Mouse (Mus musculus) midbrain, embryonic 15.5 days (tissue): ENCODE data around the gene Mapk8ip2. TPM values are rescaled to one million over a fixed set of nuclear protein-coding genes. Genes with fewer than 3 reads are reported as not detected.

ENCODE experiments used
- ATAC-seq: fragments of 200-750 bp; cut with Nextera tagmentation; replicated peaks from 2 replicates; pipeline ENCODE4 v1.8.0; 2017; ENCODE audit warnings: moderate TSS enrichment
- H3K27ac ChIP-seq: fragments of 300-500 bp; sonication (generic); 2 replicates; pipeline ENCODE4 v1.5.1; 2015; ENCODE audit warnings: mild to moderate bottlenecking, inconsistent platforms
- H3K27me3 ChIP-seq: fragments of 300-500 bp; sonication (generic); replicated peaks from 2 replicates; pipeline ENCODE4 v1.6.1; 2015; ENCODE audit warnings: inconsistent platforms
- H3K36me3 ChIP-seq: fragments of 300-500 bp; sonication (generic); replicated peaks from 2 replicates; pipeline ENCODE4 v1.6.1; 2015; ENCODE audit warnings: inconsistent platforms
- H3K4me1 ChIP-seq: fragments of 300-500 bp; sonication (generic); 2 replicates; pipeline ENCODE4 v1.6.1; 2015; ENCODE audit warnings: inconsistent platforms
- H3K4me2 ChIP-seq: fragments of 300-500 bp; sonication (generic); 2 replicates; pipeline ENCODE4 v1.6.1; 2015; ENCODE audit warnings: inconsistent platforms, mild to moderate bottlenecking, moderate library complexity
- H3K4me3 ChIP-seq: fragments of 300-500 bp; sonication (generic); 2 replicates; pipeline ENCODE4 v1.5.1; 2015; ENCODE audit warnings: mild to moderate bottlenecking, inconsistent platforms
- H3K9ac ChIP-seq: fragments of 300-500 bp; sonication (generic); 2 replicates; pipeline ENCODE4 v1.6.1; 2015; ENCODE audit warnings: mild to moderate bottlenecking, inconsistent platforms
- H3K9me3 ChIP-seq: fragments of 300-500 bp; sonication (generic); 2 replicates; pipeline ENCODE4 v1.6.1; 2016; ENCODE audit warnings: inconsistent platforms
- WGBS: fragments of 180-500 bp; shearing (Covaris S2); methylation state at CpG from one replicate; pipeline ENCODE4 v1.1.7; 2015; ENCODE audit warnings: mixed read lengths; 5-methylcytosine and 5-hydroxymethylcytosine counted together
- polyA plus RNA-seq: library from polyadenylated mRNA; unstranded; fragments of >200 nt; fragmentation: Nextera tagmentation; extraction: Ambion mirVana; gene quantifications from 2 replicates; pipeline ENCODE4 v1.2.1, GENCODE M21; 2015

Mapk8ip2 gene
- polyA plus RNA-seq, 1 experiment from 2014 or later: 88.5 TPM

DNA sequence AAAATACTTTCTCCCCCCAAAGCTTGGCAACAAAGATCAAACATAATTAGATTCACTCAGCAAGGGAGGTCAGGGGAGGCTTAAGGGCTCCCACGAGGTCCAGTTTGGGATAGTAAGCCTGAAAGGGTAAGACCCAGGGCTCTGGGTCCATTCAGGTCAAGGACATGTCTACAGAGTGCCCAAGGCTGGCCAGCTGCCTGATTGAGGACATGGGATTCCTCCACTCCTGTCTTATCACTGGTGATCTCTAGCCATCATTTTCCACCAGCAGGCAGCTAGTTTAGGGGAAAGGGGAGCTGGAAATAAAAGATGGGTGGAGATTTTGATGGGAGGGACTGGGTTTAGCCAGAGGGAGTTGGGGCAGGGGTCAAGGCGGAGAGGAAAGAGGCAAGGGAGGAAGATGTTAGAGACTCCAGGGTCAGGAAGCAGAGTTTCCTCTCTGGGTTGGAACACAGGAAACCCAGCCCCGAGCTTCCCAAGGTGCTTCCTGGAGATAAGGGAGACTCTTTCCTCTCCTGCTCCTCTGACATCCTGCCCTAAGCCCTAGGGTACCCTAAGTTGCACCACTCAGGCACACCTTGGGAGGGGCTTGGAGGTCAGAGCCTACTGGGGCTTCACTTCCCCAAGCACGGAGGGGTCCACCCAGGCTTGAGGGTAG is 43.8 kb downstream of the Mapk8ip2 start:
- peaks cover 10% of the 10 kb centered on the region for H3K27me3 ChIP-seq
- H3K9ac ChIP-seq: no peak overlapping the region
- peak overlapping the region; percentile 87; the same call in 1 of the 2 replicates for H3K4me2 ChIP-seq
- no peak overlapping the region for H3K27ac ChIP-seq
- H3K36me3 ChIP-seq: no peaks in the 10 kb centered on the region
- H3K9me3 ChIP-seq: no peaks in the 10 kb centered on the region
- H3K4me1 ChIP-seq: peaks cover 24% of the 10 kb centered on the region
- ATAC-seq: no peak
- H3K4me3 ChIP-seq: 0 out of 2 replicates have a peak overlapping the region, but pooled peaks have one; percentile 82
- 30% methylated on average over 4 of the region's 4 CpGs for WGBS

DNA sequence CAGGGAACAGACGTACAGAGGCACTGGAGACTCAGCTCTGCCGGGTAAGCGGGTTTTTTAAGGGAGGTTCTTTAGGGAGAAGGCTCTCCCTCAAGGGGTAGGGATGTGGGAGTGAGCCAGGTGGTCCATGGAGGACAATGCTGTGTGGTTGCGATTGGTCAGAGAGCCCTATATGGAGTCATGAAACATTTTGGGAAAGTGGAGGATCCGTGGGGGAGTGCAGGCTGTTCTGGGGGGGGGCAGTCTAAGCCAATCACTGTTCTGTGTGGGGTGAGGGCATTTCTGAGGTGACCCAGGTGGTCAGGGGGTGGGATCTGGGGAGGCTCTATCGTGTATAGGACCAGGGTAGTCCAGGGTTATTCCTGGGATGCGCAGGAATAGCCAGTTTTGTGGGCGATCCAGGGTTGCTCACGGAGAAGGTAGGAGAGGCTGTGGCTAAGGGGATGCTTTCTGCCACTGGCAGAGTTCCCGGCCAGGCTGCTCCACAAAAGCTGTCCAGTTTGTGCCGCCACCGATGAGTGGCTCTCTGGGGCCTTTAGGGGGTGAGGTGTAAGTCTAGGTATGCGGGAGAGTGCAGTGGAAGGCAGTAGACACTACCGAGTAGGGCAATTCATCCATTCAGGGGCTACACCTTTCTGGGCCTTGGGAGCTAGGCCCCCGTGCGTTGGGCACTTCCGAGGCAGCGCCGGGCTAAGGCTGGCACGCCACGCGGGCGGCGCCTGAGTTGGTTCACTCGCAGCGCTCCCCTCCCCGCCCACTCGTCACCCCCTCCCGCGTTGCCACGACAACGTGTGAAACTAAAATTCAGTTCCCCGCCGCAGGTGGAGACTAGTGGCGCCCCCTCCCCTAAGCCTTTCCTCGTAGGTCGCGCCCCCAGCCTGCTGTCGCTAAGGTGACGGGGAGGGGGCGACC is 44.6 kb downstream of the Mapk8ip2 start:
- Histone ChIP-seq H3K9ac (peak overlapping the region; percentile 75), H3K4me1 (peaks cover 24% of the 10 kb centered on the region), H3K4me2 (peak overlapping the region; percentile 87), H3K4me3 (peak overlapping the region; percentile 82), H3K36me3 (no peaks in the 10 kb centered on the region), H3K27me3 (peaks cover 10% of the 10 kb centered on the region), H3K27ac (peak overlapping the region; percentile 82), H3K9me3 (no peaks in the 10 kb centered on the region)
- 3% methylated on average over 41 of the region's 41 CpGs for WGBS
- ATAC-seq: peak; percentile 32

DNA sequence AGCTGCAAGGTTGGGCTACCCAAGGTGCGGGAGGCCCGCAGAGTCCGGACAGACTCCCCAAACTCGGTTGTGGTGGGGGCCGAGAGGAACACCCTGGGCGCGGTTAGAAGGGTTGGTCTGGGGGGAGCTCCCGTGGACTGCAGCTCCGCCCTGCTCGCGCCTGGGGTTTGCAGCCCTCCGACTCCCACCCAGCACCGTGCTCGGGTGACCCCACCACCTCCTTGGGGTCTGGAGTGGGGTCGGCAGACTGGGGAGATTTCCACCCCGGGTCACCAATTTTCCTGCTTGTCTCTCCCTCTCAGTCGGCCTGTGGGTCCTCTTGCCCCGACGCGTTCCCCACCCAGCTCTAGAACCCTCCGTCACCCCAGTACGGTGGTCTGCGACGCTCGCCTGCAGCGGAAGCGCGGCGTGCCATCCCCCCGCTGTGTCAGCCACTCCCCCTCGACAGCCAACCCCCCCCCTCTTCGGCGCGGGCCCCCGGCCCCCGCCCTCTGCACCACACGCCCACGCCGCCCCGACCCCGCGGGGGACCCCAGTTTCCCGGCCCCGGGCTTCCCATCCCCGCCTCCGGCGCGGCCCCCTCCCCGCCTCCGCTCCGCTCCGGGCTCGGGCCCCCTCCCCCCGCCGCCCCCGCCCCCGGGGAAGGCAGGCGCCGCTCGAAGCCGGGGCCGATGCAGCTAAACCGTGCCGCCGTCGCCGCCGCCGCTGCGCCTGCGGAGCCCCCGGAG is 45.4 kb downstream of the Mapk8ip2 start, which contains the start of gene Shank3:
Shank3 (plus strand) TSS at position 663 of the 728 bp plus-strand sequence.
- Histone ChIP-seq H3K9me3 (no peaks in the 10 kb centered on the region), H3K4me1 (peaks cover 24% of the 10 kb centered on the region), H3K9ac (peak within 1 kb of the TSS; percentile 75), H3K27ac (peak within 1 kb of the TSS; percentile 82), H3K27me3 (peaks cover 10% of the 10 kb centered on the region), H3K4me3 (peak within 1 kb of the TSS; percentile 82), H3K36me3 (no peaks in the 10 kb centered on the region), H3K4me2 (peak within 1 kb of the TSS; percentile 87)
- whole genome bisulfite sequencing: 0% methylated on average over 37 of the region's 72 CpGs
- ATAC-seq: peak; percentile 45

DNA sequence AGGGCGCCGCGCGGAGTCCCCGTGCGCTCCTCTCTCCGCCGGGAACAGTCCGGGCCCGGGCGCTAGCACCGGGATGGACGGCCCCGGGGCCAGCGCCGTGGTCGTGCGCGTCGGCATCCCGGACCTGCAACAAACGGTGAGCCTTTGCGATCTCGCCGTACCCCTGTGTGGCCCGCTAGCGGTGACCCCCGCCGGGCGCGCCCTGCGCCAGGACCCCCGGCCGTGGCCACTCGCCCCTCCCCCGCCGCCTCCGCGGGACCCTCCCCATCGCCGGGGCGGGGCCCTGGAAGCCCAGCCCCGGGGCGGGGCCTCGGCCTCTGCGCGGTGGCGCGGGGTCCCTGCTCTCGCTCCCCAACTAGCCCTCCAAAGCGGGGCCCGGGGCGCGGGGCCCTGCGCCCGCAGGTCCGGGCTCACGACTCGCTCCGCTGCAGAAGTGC is 46.1 kb downstream of the Mapk8ip2 start:
- under 1% methylated on average over 47 of the region's 60 CpGs for WGBS
- H3K4me1 ChIP-seq: peaks cover 24% of the 10 kb centered on the region
- no peaks in the 10 kb centered on the region for H3K9me3 ChIP-seq
- peak overlapping the region; percentile 82 for H3K27ac ChIP-seq
- H3K27me3 ChIP-seq: peaks cover 10% of the 10 kb centered on the region
- peak; percentile 74 for ATAC-seq
- H3K36me3 ChIP-seq: no peaks in the 10 kb centered on the region
- H3K4me3 ChIP-seq: peak overlapping the region; percentile 82
- peak overlapping the region; percentile 87 for H3K4me2 ChIP-seq
- H3K9ac ChIP-seq: peak overlapping the region; percentile 75

DNA sequence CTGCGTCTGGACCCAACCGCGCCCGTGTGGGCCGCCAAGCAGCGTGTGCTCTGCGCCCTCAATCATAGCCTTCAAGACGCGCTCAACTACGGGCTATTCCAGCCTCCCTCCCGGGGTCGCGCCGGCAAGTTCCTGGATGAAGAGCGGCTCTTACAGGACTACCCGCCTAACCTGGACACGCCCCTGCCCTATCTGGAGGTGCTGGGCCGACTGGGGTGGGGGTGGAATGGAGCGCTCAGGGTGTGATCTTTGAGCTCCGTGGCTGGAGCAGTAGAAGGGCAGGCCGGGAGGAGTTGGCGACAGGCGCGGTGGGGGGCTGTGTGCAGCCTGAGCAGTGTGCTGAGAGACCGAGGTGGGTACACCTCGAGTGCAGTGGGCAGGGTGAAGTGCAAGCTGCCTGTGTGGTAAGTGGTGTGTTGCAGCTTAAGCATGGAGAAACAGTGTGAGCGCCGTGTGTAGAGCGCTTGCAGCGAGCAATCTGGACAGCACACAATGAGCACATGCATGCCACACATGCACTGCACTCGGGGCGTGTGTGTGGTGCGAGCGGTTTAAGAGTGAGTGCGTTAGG is 46.6 kb downstream of the Mapk8ip2 start:
- peak; percentile 51 for ATAC-seq
- H3K27ac ChIP-seq: peak overlapping the region; percentile 82

DNA sequence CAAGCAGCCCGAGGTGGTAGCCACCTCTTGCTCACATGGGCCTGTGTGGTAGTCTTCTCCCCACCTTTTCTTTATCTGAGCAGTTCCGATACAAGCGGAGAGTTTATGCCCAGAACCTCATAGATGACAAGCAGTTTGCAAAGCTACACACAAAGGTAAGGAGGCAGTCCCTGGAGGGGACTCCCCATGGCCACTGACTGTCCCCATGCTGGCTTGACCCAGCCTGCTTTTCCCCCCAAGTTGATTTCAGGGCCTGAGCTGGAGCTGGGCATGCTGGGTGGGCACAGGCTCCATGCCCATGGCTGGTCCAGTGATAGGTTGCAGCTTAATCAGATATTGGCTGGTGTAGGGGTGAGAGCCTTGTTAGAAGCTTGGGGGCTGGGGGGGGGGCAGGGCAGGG is 47.6 kb downstream of the Mapk8ip2 start:
- Histone ChIP-seq H3K9ac (no peak overlapping the region), H3K4me2 (peak overlapping the region; percentile 87; the same call in 1 of the 2 replicates), H3K4me3 (no peak overlapping the region), H3K36me3 (no peaks in the 10 kb centered on the region), H3K27me3 (peaks cover 10% of the 10 kb centered on the region), H3K4me1 (peaks cover 20% of the 10 kb centered on the region), H3K9me3 (no peaks in the 10 kb centered on the region), H3K27ac (no peak overlapping the region)
- 86% methylated on average over 3 of the region's 3 CpGs for WGBS
- no peak for ATAC-seq

More for the DNA sequence above, 46.6 kb downstream of the Mapk8ip2 start:
- peak overlapping the region; percentile 87 for H3K4me2 ChIP-seq
- H3K4me1 ChIP-seq: peaks cover 24% of the 10 kb centered on the region
- no peaks in the 10 kb centered on the region for H3K9me3 ChIP-seq
- WGBS: under 1% methylated on average over 32 of the region's 35 CpGs
- H3K27me3 ChIP-seq: peaks cover 10% of the 10 kb centered on the region
- peak overlapping the region; percentile 75 for H3K9ac ChIP-seq
- no peaks in the 10 kb centered on the region for H3K36me3 ChIP-seq
- H3K4me3 ChIP-seq: peak overlapping the region; percentile 82

DNA sequence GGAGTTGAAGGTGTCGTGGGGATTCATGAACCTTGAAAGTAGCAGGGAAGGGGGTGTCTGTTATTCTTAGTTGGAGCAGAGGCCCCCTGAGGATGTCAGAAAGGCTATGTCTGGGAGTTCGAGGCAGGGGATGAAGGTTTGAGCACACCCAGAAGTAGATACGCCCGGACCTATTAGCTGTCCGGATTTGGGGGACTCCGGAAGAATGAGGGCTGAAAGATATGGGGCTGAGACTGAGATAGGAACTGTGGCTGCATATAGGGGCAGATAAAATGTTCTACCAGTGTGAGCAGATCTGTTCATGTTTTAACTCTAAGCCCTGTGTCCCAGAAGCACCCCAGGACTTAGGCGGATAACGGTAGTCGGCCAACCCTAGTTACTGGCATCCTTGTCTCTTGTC is 51.1 kb downstream of the Mapk8ip2 start:
- Histone ChIP-seq H3K9me3 (no peaks in the 10 kb centered on the region), H3K27me3 (no peaks in the 10 kb centered on the region), H3K36me3 (peaks cover 7% of the 10 kb centered on the region; the same call in 1 of the 2 replicates), H3K9ac (no peak overlapping the region), H3K4me1 (peaks cover 6% of the 10 kb centered on the region; the same call in 1 of the 2 replicates), H3K4me3 (no peak overlapping the region), H3K4me2 (no peak overlapping the region), H3K27ac (no peak overlapping the region)
- WGBS: 95% methylated on average over 9 of the region's 9 CpGs
- ATAC-seq: no peak

DNA sequence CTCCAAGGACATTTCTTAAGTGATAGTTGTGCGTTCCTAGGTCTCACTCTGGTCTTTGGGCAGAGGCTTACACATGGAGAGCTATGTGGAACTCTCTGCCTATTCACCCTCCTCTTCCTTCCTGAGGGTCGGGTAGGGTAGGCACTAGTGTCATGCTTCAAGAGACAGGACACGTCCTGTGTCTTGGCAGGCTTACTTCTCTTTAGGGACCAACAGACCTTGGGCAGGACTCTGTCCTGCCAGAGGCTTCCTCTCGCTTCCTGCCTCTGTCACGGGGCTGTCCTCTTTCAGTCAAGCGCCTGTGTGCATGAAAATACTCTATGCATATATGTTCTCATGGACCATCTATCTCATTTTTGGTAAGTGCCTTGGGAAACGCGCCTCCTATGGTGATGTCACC is 54.0 kb downstream of the Mapk8ip2 start:
- H3K27me3 ChIP-seq: no peaks in the 10 kb centered on the region
- ATAC-seq: no peak
- no peak overlapping the region for H3K4me2 ChIP-seq
- no peak overlapping the region for H3K27ac ChIP-seq
- 87% methylated on average over 8 of the region's 8 CpGs for WGBS
- no peak overlapping the region for H3K9ac ChIP-seq
- no peaks in the 10 kb centered on the region for H3K9me3 ChIP-seq
- peaks cover 7% of the 10 kb centered on the region; the same call in 1 of the 2 replicates for H3K36me3 ChIP-seq
- no peak overlapping the region for H3K4me3 ChIP-seq
- no peaks in the 10 kb centered on the region for H3K4me1 ChIP-seq

DNA sequence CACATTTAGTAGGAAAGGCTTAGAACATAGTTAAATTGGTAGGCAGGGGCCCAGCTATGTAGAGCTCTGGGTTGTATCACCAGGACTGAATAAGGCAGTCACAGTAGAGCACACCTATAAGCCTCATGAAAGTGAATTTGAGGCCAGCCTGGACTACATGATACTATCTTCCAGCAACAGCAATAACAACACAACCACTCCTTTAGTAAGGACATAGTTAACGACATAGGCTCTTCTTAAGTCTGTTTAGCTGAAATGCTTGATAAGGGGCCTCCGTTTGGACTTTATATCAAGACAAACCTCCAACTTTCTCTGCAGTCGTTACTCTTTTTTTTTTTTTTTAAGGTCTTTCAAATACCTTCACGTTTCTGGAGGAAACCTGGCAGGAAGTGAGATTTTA is 59.0 kb downstream of the Mapk8ip2 start:
- ATAC-seq: no peak

More for the DNA sequence above, 59.0 kb downstream of the Mapk8ip2 start:
- H3K27me3 ChIP-seq: no peaks in the 10 kb centered on the region
- no peak overlapping the region for H3K27ac ChIP-seq
- H3K4me2 ChIP-seq: no peak overlapping the region
- WGBS: 82% methylated on average over 4 of the region's 4 CpGs
- H3K4me3 ChIP-seq: no peak overlapping the region
- no peak overlapping the region for H3K9ac ChIP-seq
- no peaks in the 10 kb centered on the region for H3K4me1 ChIP-seq
- H3K36me3 ChIP-seq: no peaks in the 10 kb centered on the region; the same call in 1 of the 2 replicates
- H3K9me3 ChIP-seq: no peaks in the 10 kb centered on the region
